Mouse (Mus musculus): ENCODE results near the gene Ankrd1. TPM values are rescaled to one million over a fixed set of nuclear protein-coding genes. Genes with fewer than 3 reads are reported as not detected.

Gene Ankrd1
- polyA plus RNA-seq, 1 experiment, result 0.18 TPM

- DNase-seq (ENCODE audit: low read depth), result no peak
- TF ChIP-seq POLR2A (IDR thresholded peaks at IDR 0.05; ENCODE audit: borderline replicate concordance, extremely low read depth, insufficient read depth, insufficient read length, poor library complexity, severe bottlenecking), result no peak
Measured at GRCm38 (mm10) chr19:36131990-36132389, 12.1 kb upstream of the Ankrd1 start.

- DNase-seq (ENCODE audit: low read depth), result peak; percentile 19
- no peak for TF ChIP-seq CTCF (IDR thresholded peaks at IDR 0.05; ENCODE audit: borderline replicate concordance, extremely low read depth, insufficient read depth, insufficient read length)
Measured at GRCm38 (mm10) chr19:36130181-36130580, 10.3 kb upstream of the Ankrd1 start.

- TF ChIP-seq POLR2A (IDR thresholded peaks at IDR 0.05; ENCODE audit: borderline replicate concordance, extremely low read depth, insufficient read depth, insufficient read length, poor library complexity, severe bottlenecking), result no peak
- no peak for TF ChIP-seq CTCF (IDR thresholded peaks at IDR 0.05; ENCODE audit: borderline replicate concordance, extremely low read depth, insufficient read depth, insufficient read length)
- DNase-seq (ENCODE audit: low read depth), result no peak
Measured at GRCm38 (mm10) chr19:36129643-36130042, 9.7 kb upstream of the Ankrd1 start.

- no peak for TF ChIP-seq CTCF (IDR thresholded peaks at IDR 0.05; ENCODE audit: borderline replicate concordance, extremely low read depth, insufficient read depth, insufficient read length)
- TF ChIP-seq POLR2A (IDR thresholded peaks at IDR 0.05; ENCODE audit: borderline replicate concordance, extremely low read depth, insufficient read depth, insufficient read length, poor library complexity, severe bottlenecking), result no peak
- DNase-seq (ENCODE audit: low read depth), result no peak
Measured at GRCm38 (mm10) chr19:36129213-36129612, 9.3 kb upstream of the Ankrd1 start.

- no peak for DNase-seq (ENCODE audit: low read depth)
- TF ChIP-seq POLR2A (IDR thresholded peaks at IDR 0.05; ENCODE audit: borderline replicate concordance, extremely low read depth, insufficient read depth, insufficient read length, poor library complexity, severe bottlenecking), result no peak
- no peak for TF ChIP-seq CTCF (IDR thresholded peaks at IDR 0.05; ENCODE audit: borderline replicate concordance, extremely low read depth, insufficient read depth, insufficient read length)
Measured at GRCm38 (mm10) chr19:36128440-36128839, 8.5 kb upstream of the Ankrd1 start.

- no peak for DNase-seq (ENCODE audit: low read depth)
- TF ChIP-seq CTCF (IDR thresholded peaks at IDR 0.05; ENCODE audit: borderline replicate concordance, extremely low read depth, insufficient read depth, insufficient read length), result no peak
- TF ChIP-seq POLR2A (IDR thresholded peaks at IDR 0.05; ENCODE audit: borderline replicate concordance, extremely low read depth, insufficient read depth, insufficient read length, poor library complexity, severe bottlenecking), result no peak
Measured at GRCm38 (mm10) chr19:36124203-36124602, 4.3 kb upstream of the Ankrd1 start.

GRCm38 (mm10) chr19:36119219-36119618 lies 680 bp downstream of the Ankrd1 start:
- no peak for DNase-seq (ENCODE audit: low read depth)
- no peak for TF ChIP-seq POLR2A (IDR thresholded peaks at IDR 0.05; ENCODE audit: borderline replicate concordance, extremely low read depth, insufficient read depth, insufficient read length, poor library complexity, severe bottlenecking)
- TF ChIP-seq CTCF (IDR thresholded peaks at IDR 0.05; ENCODE audit: borderline replicate concordance, extremely low read depth, insufficient read depth, insufficient read length), result no peak

- TF ChIP-seq POLR2A (IDR thresholded peaks at IDR 0.05; ENCODE audit: borderline replicate concordance, extremely low read depth, insufficient read depth, insufficient read length, poor library complexity, severe bottlenecking) (no peak), CTCF (IDR thresholded peaks at IDR 0.05; ENCODE audit: borderline replicate concordance, extremely low read depth, insufficient read depth, insufficient read length) (no peak)
Measured at GRCm38 (mm10) chr19:36116185-36116584, 3.7 kb downstream of the Ankrd1 start.

GRCm38 (mm10) chr19:36112007-36112406 lies 7.9 kb downstream of the Ankrd1 start:
- DNase-seq (ENCODE audit: low read depth), result peak; percentile 44
- TF ChIP-seq POLR2A (IDR thresholded peaks at IDR 0.05; ENCODE audit: borderline replicate concordance, extremely low read depth, insufficient read depth, insufficient read length, poor library complexity, severe bottlenecking), result no peak
- TF ChIP-seq CTCF (IDR thresholded peaks at IDR 0.05; ENCODE audit: borderline replicate concordance, extremely low read depth, insufficient read depth, insufficient read length), result no peak

More at GRCm38 (mm10) chr19:36116185-36116584, 3.7 kb downstream of the Ankrd1 start:
- no peak for DNase-seq (ENCODE audit: low read depth)

- peak; percentile 74 for DNase-seq (ENCODE audit: low read depth)
- TF ChIP-seq POLR2A (IDR thresholded peaks at IDR 0.05; ENCODE audit: borderline replicate concordance, extremely low read depth, insufficient read depth, insufficient read length, poor library complexity, severe bottlenecking), result no peak
- TF ChIP-seq CTCF (IDR thresholded peaks at IDR 0.05; ENCODE audit: borderline replicate concordance, extremely low read depth, insufficient read depth, insufficient read length), result no peak
Measured at GRCm38 (mm10) chr19:36111054-36111895, 8.6 kb downstream of the Ankrd1 start.

GRCm38 (mm10) chr19:36110465-36110864 lies 9.4 kb downstream of the Ankrd1 start:
- TF ChIP-seq POLR2A (IDR thresholded peaks at IDR 0.05; ENCODE audit: borderline replicate concordance, extremely low read depth, insufficient read depth, insufficient read length, poor library complexity, severe bottlenecking), result no peak
- no peak for TF ChIP-seq CTCF (IDR thresholded peaks at IDR 0.05; ENCODE audit: borderline replicate concordance, extremely low read depth, insufficient read depth, insufficient read length)
- no peak for DNase-seq (ENCODE audit: low read depth)

GRCm38 (mm10) chr19:36109318-36109944 lies 10.5 kb downstream of the Ankrd1 start:
- DNase-seq (ENCODE audit: low read depth), result peak; percentile 19
- TF ChIP-seq CTCF (IDR thresholded peaks at IDR 0.05; ENCODE audit: borderline replicate concordance, extremely low read depth, insufficient read depth, insufficient read length), result no peak

Data from brain, embryonic 14.5 days (tissue).